Mouse (Mus musculus) intestine, embryonic 14.5 days (tissue): Measurements from ENCODE around the gene Slc20a1. TPM values are rescaled to one million over a fixed set of nuclear protein-coding genes. Genes with fewer than 3 reads are reported as not detected.

Experiments used
- ATAC-seq: fragments of 200-750 bp; cut with Nextera tagmentation; replicated peaks from 2 replicates; pipeline ENCODE4 v1.8.0; 2017; ENCODE audit warnings: low read depth, moderate number of reproducible peaks, moderate TSS enrichment, moderate library complexity; ENCODE audit not compliant: low FRiP score, low TSS enrichment
- DNase-seq: peaks from one replicate; pipeline ENCODE4 v3.0.0-alpha.2; 2018; ENCODE audit warnings: low spot score
- H3K27ac ChIP-seq: fragments of 300-500 bp; sonication (generic); 2 replicates; pipeline ENCODE4 v1.5.1; 2014; ENCODE audit warnings: low read depth, mild to moderate bottlenecking, control low read depth
- H3K27me3 ChIP-seq: fragments of 300-500 bp; sonication (generic); replicated peaks from 2 replicates; pipeline ENCODE4 v1.6.1; 2014; ENCODE audit warnings: low read length, control low read depth; ENCODE audit not compliant: control insufficient read depth, insufficient read depth
- H3K36me3 ChIP-seq: fragments of 300-500 bp; sonication (generic); 2 replicates; pipeline ENCODE4 v1.6.1; 2014; ENCODE audit warnings: low read length, control low read depth; ENCODE audit not compliant: control insufficient read depth, insufficient read depth
- H3K4me1 ChIP-seq: fragments of 300-500 bp; sonication (generic); replicated peaks from 2 replicates; pipeline ENCODE4 v1.6.1; 2014; ENCODE audit warnings: low read length, control low read depth, mixed read lengths; ENCODE audit not compliant: control insufficient read depth, insufficient read depth
- H3K4me2 ChIP-seq: fragments of 300-500 bp; sonication (generic); 2 replicates; pipeline ENCODE4 v1.6.1; 2014; ENCODE audit warnings: low read length
- H3K4me3 ChIP-seq: fragments of 300-500 bp; sonication (generic); 2 replicates; pipeline ENCODE4 v1.5.1; 2014; ENCODE audit warnings: low read depth, low read length, control low read depth, mixed read lengths
- H3K9ac ChIP-seq: fragments of 300-500 bp; sonication (generic); 2 replicates; pipeline ENCODE4 v1.6.1; 2014; ENCODE audit warnings: mild to moderate bottlenecking, low read length
- H3K9me3 ChIP-seq: fragments of 300-500 bp; sonication (generic); 2 replicates; pipeline ENCODE4 v1.6.1; 2016; ENCODE audit warnings: low read length, control low read depth; ENCODE audit not compliant: control insufficient read depth
- WGBS: fragments of 180-500 bp; shearing (Covaris S2); extraction: QIAGEN DNeasy Blood & Tissue Kit; methylation state at CpG from one replicate; pipeline ENCODE4 v1.1.7; 2014; 5-methylcytosine and 5-hydroxymethylcytosine counted together
- polyA plus RNA-seq: library from polyadenylated mRNA; unstranded; fragments of >200 nt; fragmentation: Nextera tagmentation; extraction: Ambion mirVana; gene quantifications from 2 replicates; pipeline ENCODE4 v1.2.1, GENCODE M21; 2014

The Slc20a1 gene
- 61.1 and 67.8 TPM in 2 replicates for polyA plus RNA-seq

- ATAC-seq, result peak; percentile 100
- Histone ChIP-seq H3K4me3 (peak within 1 kb of the TSS; percentile 67), H3K36me3 (peaks cover 35% of the 10 kb centered on the region), H3K9me3 (no peaks in the 10 kb centered on the region), H3K4me2 (peak within 1 kb of the TSS; percentile 92), H3K27me3 (no peaks in the 10 kb centered on the region), H3K27ac (peak within 1 kb of the TSS; percentile 90), H3K9ac (peak within 1 kb of the TSS; percentile 91), H3K4me1 (peaks cover 17% of the 10 kb centered on the region)
- peak; percentile 98 for DNase-seq
- under 1% methylated on average over 91 of the region's 96 CpGs for WGBS
Observed at GRCm38 (mm10) chr2:129198436-129199327, at the start of gene Slc20a1. Slc20a1 (plus strand) TSS chr2:129198764.

- no peak for DNase-seq
Observed at GRCm38 (mm10) chr2:129148836-129149235, 49.7 kb upstream of the Slc20a1 start.

GRCm38 (mm10) chr2:129150386-129150785, 48.2 kb upstream of the Slc20a1 start:
- no peak overlapping the region for H3K9ac ChIP-seq
- no peaks in the 10 kb centered on the region for H3K27me3 ChIP-seq
- H3K4me2 ChIP-seq, result no peak overlapping the region
- H3K4me3 ChIP-seq, result no peak overlapping the region
- H3K36me3 ChIP-seq, result no peaks in the 10 kb centered on the region
- no peaks in the 10 kb centered on the region for H3K4me1 ChIP-seq
- H3K27ac ChIP-seq, result no peak overlapping the region
- ATAC-seq, result no peak
- H3K9me3 ChIP-seq, result no peaks in the 10 kb centered on the region
- 79% methylated on average over 5 of the region's 5 CpGs for WGBS
- DNase-seq, result no peak

More at GRCm38 (mm10) chr2:129148836-129149235, 49.7 kb upstream of the Slc20a1 start:
- Histone ChIP-seq H3K4me3 (no peak overlapping the region), H3K4me1 (no peaks in the 10 kb centered on the region), H3K9me3 (no peaks in the 10 kb centered on the region), H3K9ac (no peak overlapping the region), H3K36me3 (no peaks in the 10 kb centered on the region), H3K4me2 (no peak overlapping the region), H3K27me3 (no peaks in the 10 kb centered on the region), H3K27ac (no peak overlapping the region)
- 65% methylated on average over 2 of the region's 2 CpGs for WGBS
- no peak for ATAC-seq

GRCm38 (mm10) chr2:129151111-129151510, 47.5 kb upstream of the Slc20a1 start:
- Histone ChIP-seq H3K4me2 (no peak overlapping the region), H3K27me3 (no peaks in the 10 kb centered on the region), H3K27ac (no peak overlapping the region), H3K4me3 (no peak overlapping the region), H3K4me1 (no peaks in the 10 kb centered on the region), H3K36me3 (no peaks in the 10 kb centered on the region), H3K9ac (no peak overlapping the region), H3K9me3 (no peaks in the 10 kb centered on the region)
- ATAC-seq, result no peak
- no peak for DNase-seq
- WGBS, result 79% methylated on average over 9 of the region's 9 CpGs

GRCm38 (mm10) chr2:129152751-129153150, 45.8 kb upstream of the Slc20a1 start:
- ATAC-seq (no peak), DNase-seq (no peak)
- Histone ChIP-seq H3K36me3 (no peaks in the 10 kb centered on the region), H3K4me2 (no peak overlapping the region), H3K4me1 (no peaks in the 10 kb centered on the region), H3K9me3 (no peaks in the 10 kb centered on the region), H3K9ac (no peak overlapping the region), H3K4me3 (no peak overlapping the region), H3K27me3 (no peaks in the 10 kb centered on the region), H3K27ac (no peak overlapping the region)
- WGBS, result 58% methylated on average over 1 of the region's 1 CpGs

GRCm38 (mm10) chr2:129164815-129165214, 33.7 kb upstream of the Slc20a1 start:
- Histone ChIP-seq H3K36me3 (no peaks in the 10 kb centered on the region), H3K9me3 (no peaks in the 10 kb centered on the region)
- no peak for ATAC-seq

GRCm38 (mm10) chr2:129166466-129167463, 31.8 kb upstream of the Slc20a1 start:
- H3K36me3 ChIP-seq, result no peaks in the 10 kb centered on the region
- no peaks in the 10 kb centered on the region for H3K4me1 ChIP-seq
- DNase-seq (no peak), ATAC-seq (no peak)
- H3K4me3 ChIP-seq, result no peak overlapping the region
- H3K27ac ChIP-seq, result no peak overlapping the region
- no peak overlapping the region for H3K9ac ChIP-seq
- 65% methylated on average over 10 of the region's 10 CpGs for WGBS
- no peak overlapping the region for H3K4me2 ChIP-seq
- no peaks in the 10 kb centered on the region for H3K27me3 ChIP-seq
- no peaks in the 10 kb centered on the region for H3K9me3 ChIP-seq

More at GRCm38 (mm10) chr2:129164815-129165214, 33.7 kb upstream of the Slc20a1 start:
- no peak overlapping the region for H3K4me3 ChIP-seq
- DNase-seq, result no peak
- no peaks in the 10 kb centered on the region for H3K4me1 ChIP-seq
- H3K27me3 ChIP-seq, result no peaks in the 10 kb centered on the region
- no peak overlapping the region for H3K9ac ChIP-seq
- H3K4me2 ChIP-seq, result no peak overlapping the region
- no peak overlapping the region for H3K27ac ChIP-seq
- WGBS, result 77% methylated on average over 5 of the region's 5 CpGs

- Histone ChIP-seq H3K36me3 (no peaks in the 10 kb centered on the region), H3K4me3 (no peak overlapping the region), H3K27me3 (no peaks in the 10 kb centered on the region), H3K27ac (no peak overlapping the region), H3K9me3 (no peaks in the 10 kb centered on the region), H3K4me1 (no peaks in the 10 kb centered on the region), H3K9ac (no peak overlapping the region), H3K4me2 (no peak overlapping the region)
- 60% methylated on average over 10 of the region's 10 CpGs for WGBS
- ATAC-seq (no peak), DNase-seq (no peak)
Observed at GRCm38 (mm10) chr2:129173386-129173785, 25.2 kb upstream of the Slc20a1 start.
